Mouse (Mus musculus) kidney, postnatal 0 days (tissue): ENCODE measurements at regions not wholly inside any gene's neighbourhood (a gene's known extent, or its start where the extent isn't known, plus 50 kb on each side); places are given as distances from the start of the nearest gene placed in this dataset.
A peak's percentile ranks its signal among the peaks of the same experiment; 100 is the strongest.

Source experiments
- ATAC-seq: fragments of 200-750 bp; cut with Nextera tagmentation; replicated peaks from 2 replicates; pipeline ENCODE4 v1.8.0; 2017; ENCODE audit warnings: low read depth, moderate number of reproducible peaks, moderate TSS enrichment, moderate library complexity; ENCODE audit not compliant: low FRiP score
- DNase-seq: peaks from one replicate; pipeline ENCODE4 v3.0.0-alpha.2; 2016; ENCODE audit warnings: low spot score
- H3K27ac ChIP-seq: fragments of 300-500 bp; sonication (generic); 2 replicates; pipeline ENCODE4 v1.5.1; 2014; ENCODE audit warnings: mild to moderate bottlenecking
- H3K27me3 ChIP-seq: fragments of 300-500 bp; sonication (generic); 2 replicates; pipeline ENCODE4 v1.6.1; 2014; ENCODE audit warnings: low read length, mixed read lengths; ENCODE audit not compliant: insufficient read depth
- H3K36me3 ChIP-seq: fragments of 300-500 bp; sonication (generic); 2 replicates; pipeline ENCODE4 v1.6.1; 2014; ENCODE audit warnings: low read length, mixed read lengths; ENCODE audit not compliant: insufficient read depth
- H3K4me1 ChIP-seq: fragments of 300-500 bp; sonication (generic); replicated peaks from 2 replicates; pipeline ENCODE4 v1.6.1; 2014; ENCODE audit warnings: antibody characterized with exemption, low read length, mixed read lengths; ENCODE audit not compliant: insufficient read depth
- H3K4me2 ChIP-seq: fragments of 300-500 bp; sonication (generic); 2 replicates; pipeline ENCODE4 v1.6.1; 2014; ENCODE audit warnings: mild to moderate bottlenecking, low read length, moderate library complexity, mixed read lengths
- H3K4me3 ChIP-seq: fragments of 300-500 bp; sonication (generic); replicated peaks from 2 replicates; pipeline ENCODE4 v1.5.1; 2014; ENCODE audit warnings: low read depth, low read length
- H3K9ac ChIP-seq: fragments of 300-500 bp; sonication (generic); 2 replicates; pipeline ENCODE4 v1.6.1; 2014; ENCODE audit warnings: low read depth, low read length
- H3K9me3 ChIP-seq: fragments of 300-500 bp; sonication (generic); replicated peaks from 2 replicates; pipeline ENCODE4 v1.6.1; 2016; ENCODE audit warnings: low read length, inconsistent platforms, mixed read lengths
- CTCF ChIP-seq: IDR thresholded peaks from 2 replicates; pipeline ENCODE4 v1.5.1; 2016; ENCODE audit warnings: antibody characterized with exemption, low read depth, mild to moderate bottlenecking, moderate library complexity
- WGBS: fragments of 180-500 bp; shearing (Covaris S2); extraction: QIAGEN DNeasy Blood & Tissue Kit; methylation state at CpG from one replicate; pipeline ENCODE4 v1.1.7; 2014; 5-methylcytosine and 5-hydroxymethylcytosine counted together

GRCm38 (mm10) chr14:103458340-103458739, 54.8 kb upstream of the Scel start:
- H3K9me3 ChIP-seq, result no peaks in the 10 kb centered on the region
- no peak for TF ChIP-seq CTCF
- ATAC-seq (no peak), DNase-seq (no peak)
- no peak overlapping the region for H3K9ac ChIP-seq
- no peaks in the 10 kb centered on the region for H3K4me1 ChIP-seq
- no peak overlapping the region for H3K4me2 ChIP-seq
- no peaks in the 10 kb centered on the region for H3K27me3 ChIP-seq
- H3K36me3 ChIP-seq, result no peaks in the 10 kb centered on the region
- H3K27ac ChIP-seq, result no peak overlapping the region
- H3K4me3 ChIP-seq, result no peak overlapping the region

GRCm38 (mm10) chr14:103456106-103456505, 57.0 kb upstream of the Scel start:
- no peaks in the 10 kb centered on the region for H3K9me3 ChIP-seq
- no peak overlapping the region for H3K9ac ChIP-seq
- 88% methylated on average over 1 of the region's 1 CpGs for WGBS
- no peaks in the 10 kb centered on the region for H3K27me3 ChIP-seq
- ATAC-seq (no peak), DNase-seq (no peak)
- no peak for TF ChIP-seq CTCF
- no peak overlapping the region for H3K4me2 ChIP-seq
- H3K36me3 ChIP-seq, result no peaks in the 10 kb centered on the region
- no peaks in the 10 kb centered on the region for H3K4me1 ChIP-seq
- no peak overlapping the region for H3K27ac ChIP-seq
- no peak overlapping the region for H3K4me3 ChIP-seq

GRCm38 (mm10) chr14:103450756-103451155, 62.4 kb upstream of the Scel start:
- H3K9me3 ChIP-seq, result no peaks in the 10 kb centered on the region
- ATAC-seq (no peak), DNase-seq (no peak)
- no peak overlapping the region for H3K27ac ChIP-seq
- H3K27me3 ChIP-seq, result no peaks in the 10 kb centered on the region
- 88% methylated on average over 6 of the region's 6 CpGs for WGBS
- no peak overlapping the region for H3K9ac ChIP-seq
- no peaks in the 10 kb centered on the region for H3K36me3 ChIP-seq
- no peak overlapping the region for H3K4me2 ChIP-seq
- no peak overlapping the region for H3K4me3 ChIP-seq
- no peaks in the 10 kb centered on the region for H3K4me1 ChIP-seq
- TF ChIP-seq CTCF, result no peak

- no peak for TF ChIP-seq CTCF
- Histone ChIP-seq H3K9ac (no peak overlapping the region), H3K27ac (no peak overlapping the region), H3K4me3 (no peak overlapping the region), H3K27me3 (no peaks in the 10 kb centered on the region), H3K9me3 (no peaks in the 10 kb centered on the region), H3K4me1 (no peaks in the 10 kb centered on the region), H3K36me3 (no peaks in the 10 kb centered on the region), H3K4me2 (no peak overlapping the region)
- ATAC-seq, result no peak
- WGBS, result 69% methylated on average over 5 of the region's 5 CpGs
- no peak for DNase-seq
Observed at GRCm38 (mm10) chr14:103449447-103449846, 63.7 kb upstream of the Scel start.

GRCm38 (mm10) chr14:103449033-103449432, 64.1 kb upstream of the Scel start:
- 56% methylated on average over 7 of the region's 7 CpGs for WGBS

GRCm38 (mm10) chr14:103446671-103447070, 66.5 kb upstream of the Scel start:
- peak; percentile 34 for TF ChIP-seq CTCF
- Histone ChIP-seq H3K4me2 (no peak overlapping the region), H3K9me3 (no peaks in the 10 kb centered on the region), H3K27me3 (no peaks in the 10 kb centered on the region), H3K9ac (no peak overlapping the region), H3K27ac (no peak overlapping the region), H3K4me3 (no peak overlapping the region), H3K4me1 (no peaks in the 10 kb centered on the region), H3K36me3 (no peaks in the 10 kb centered on the region)
- 38% methylated on average over 2 of the region's 2 CpGs for WGBS
- peak; percentile 91 for ATAC-seq
- DNase-seq, result peak; percentile 58

More at GRCm38 (mm10) chr14:103449033-103449432, 64.1 kb upstream of the Scel start:
- Histone ChIP-seq H3K4me3 (no peak overlapping the region), H3K27me3 (no peaks in the 10 kb centered on the region), H3K9me3 (no peaks in the 10 kb centered on the region), H3K27ac (no peak overlapping the region), H3K36me3 (no peaks in the 10 kb centered on the region), H3K4me1 (no peaks in the 10 kb centered on the region), H3K9ac (no peak overlapping the region), H3K4me2 (no peak overlapping the region)
- no peak for TF ChIP-seq CTCF
- DNase-seq (no peak), ATAC-seq (no peak)

GRCm38 (mm10) chr14:103441454-103442065, 71.6 kb upstream of the Scel start:
- TF ChIP-seq CTCF, result no peak
- no peak overlapping the region for H3K9ac ChIP-seq
- H3K4me3 ChIP-seq, result no peak overlapping the region
- no peak overlapping the region for H3K27ac ChIP-seq
- ATAC-seq, result no peak
- no peak overlapping the region for H3K4me2 ChIP-seq
- H3K36me3 ChIP-seq, result no peaks in the 10 kb centered on the region
- no peak for DNase-seq
- H3K27me3 ChIP-seq, result no peaks in the 10 kb centered on the region
- H3K4me1 ChIP-seq, result no peaks in the 10 kb centered on the region
- WGBS, result 83% methylated on average over 15 of the region's 15 CpGs
- H3K9me3 ChIP-seq, result no peaks in the 10 kb centered on the region
